Mouse (Mus musculus): ENCODE measurements around the gene Nup107.

DNA sequence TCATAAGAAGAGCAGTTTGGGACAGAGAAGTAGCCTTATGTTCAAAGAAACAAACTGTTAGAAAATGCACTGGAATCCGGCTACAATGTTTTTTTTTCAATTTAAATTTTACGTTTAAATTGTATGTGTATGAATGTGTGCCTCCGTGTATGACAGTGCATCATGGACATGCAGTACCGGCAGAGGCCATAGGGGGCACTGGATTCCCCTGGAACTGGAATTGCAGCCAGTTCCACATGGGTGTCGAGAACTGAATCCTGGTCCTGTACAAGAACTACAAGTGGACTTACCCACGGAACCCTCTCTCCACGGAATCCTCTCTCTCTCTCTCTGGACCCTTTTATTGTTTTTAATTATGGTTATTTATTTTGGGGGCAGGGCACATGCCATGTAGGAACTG, 3.7 kb upstream of the Nup107 start:
- no peak for TF ChIP-seq POLR2A (IDR thresholded peaks at IDR 0.05; ENCODE audit: borderline replicate concordance, extremely low read depth, low read depth, low read length)
- TF ChIP-seq CTCF (IDR thresholded peaks at IDR 0.05; ENCODE audit: insufficient read depth, low read length) = peak; percentile 38

Data from lung, adult 2 months (tissue).